Mouse (Mus musculus): Measurements from ENCODE around the gene Ass1. TPM values are rescaled to one million over a fixed set of nuclear protein-coding genes. Genes with fewer than 3 reads are reported as not detected.

Gene Ass1
- polyA plus RNA-seq, 1 experiment from 2014 or later: 18.2 TPM

DNA sequence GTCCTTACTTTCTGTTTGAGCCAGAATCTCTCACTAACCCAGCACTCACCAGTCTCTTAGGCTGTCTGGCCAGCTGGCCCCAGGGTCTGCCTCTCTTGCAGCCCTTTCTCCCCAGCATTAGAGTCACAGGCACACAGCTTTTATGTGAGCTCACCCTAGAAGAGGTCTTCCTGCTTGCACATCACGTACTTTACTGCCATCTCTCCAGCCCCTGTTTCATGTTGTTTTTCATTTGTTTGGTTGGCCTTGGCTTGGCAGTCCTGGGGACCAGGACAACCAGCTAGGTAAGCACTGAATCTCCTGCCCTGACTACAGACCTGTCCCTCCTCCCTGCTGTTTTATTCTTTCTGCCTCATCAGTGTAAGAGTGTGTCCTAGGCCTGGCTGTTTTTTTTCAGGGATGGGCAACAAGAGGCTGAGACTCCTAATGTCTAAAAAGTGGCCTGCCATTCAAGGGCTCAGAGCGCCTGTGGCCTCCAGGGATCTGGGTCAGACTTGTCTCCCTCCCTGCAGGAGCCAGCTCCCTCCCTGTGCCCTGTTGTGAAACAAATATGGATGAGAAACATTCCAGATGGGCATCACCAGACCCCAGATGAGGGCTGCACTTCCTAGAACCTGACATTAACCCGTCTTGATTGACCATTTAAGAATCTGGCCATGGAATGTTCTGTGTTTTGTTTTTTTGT, 21.1 kb upstream of the Ass1 start:
- H3K27ac ChIP-seq: no peak overlapping the region
- H3K4me1 ChIP-seq: peaks cover 49% of the 10 kb centered on the region
- H3K36me3 ChIP-seq: no peaks in the 10 kb centered on the region
- no peaks in the 10 kb centered on the region for H3K9me3 ChIP-seq
- peaks cover 16% of the 10 kb centered on the region for H3K27me3 ChIP-seq (ENCODE audit: insufficient read depth, poor library complexity, severe bottlenecking)
- DNase-seq (ENCODE audit: low spot score): no peak
- H3K4me3 ChIP-seq: no peak overlapping the region
- WGBS: 77% methylated on average over 3 of the region's 3 CpGs

GRCm38 (mm10) chr2:31449441-31449815, 20.6 kb upstream of the Ass1 start:
- H3K9me3 ChIP-seq: no peaks in the 10 kb centered on the region
- H3K36me3 ChIP-seq: no peaks in the 10 kb centered on the region
- no peak for DNase-seq (ENCODE audit: low spot score)
- no peak overlapping the region for H3K27ac ChIP-seq
- WGBS: 58% methylated on average over 4 of the region's 4 CpGs
- H3K27me3 ChIP-seq (ENCODE audit: insufficient read depth, poor library complexity, severe bottlenecking): peaks cover 16% of the 10 kb centered on the region
- H3K4me1 ChIP-seq: peaks cover 54% of the 10 kb centered on the region
- H3K4me3 ChIP-seq: no peak overlapping the region

GRCm38 (mm10) chr2:31449902-31450301, 20.1 kb upstream of the Ass1 start:
- Histone ChIP-seq H3K27me3 (ENCODE audit: insufficient read depth, poor library complexity, severe bottlenecking) (peaks cover 16% of the 10 kb centered on the region), H3K4me1 (peaks cover 58% of the 10 kb centered on the region), H3K9me3 (no peaks in the 10 kb centered on the region), H3K4me3 (no peak overlapping the region), H3K36me3 (no peaks in the 10 kb centered on the region), H3K27ac (no peak overlapping the region)
- no peak for DNase-seq (ENCODE audit: low spot score)
- 80% methylated on average over 4 of the region's 4 CpGs for WGBS

DNA sequence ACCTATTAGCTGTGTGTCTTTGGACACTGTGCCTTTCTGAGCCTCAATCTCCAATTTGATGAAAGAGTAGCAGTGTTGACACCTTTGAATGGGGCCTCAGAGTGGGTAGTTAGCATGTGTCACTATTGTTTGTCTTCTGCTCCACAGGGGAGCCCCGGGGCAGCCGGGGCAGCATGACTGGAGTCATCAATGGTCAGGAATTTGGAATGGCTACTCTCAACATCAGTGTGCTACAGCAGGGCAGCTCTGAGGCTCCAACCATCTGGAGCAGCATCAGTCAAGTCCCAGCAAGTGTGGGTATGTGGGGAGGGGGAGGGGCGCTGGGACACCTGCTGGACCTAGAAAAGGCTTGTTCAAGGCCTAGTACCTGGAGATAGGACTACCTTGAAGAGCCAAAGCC, 19.3 kb upstream of the Ass1 start:
- no peak overlapping the region for H3K27ac ChIP-seq
- WGBS: 46% methylated on average over 3 of the region's 3 CpGs
- no peaks in the 10 kb centered on the region for H3K36me3 ChIP-seq
- DNase-seq (ENCODE audit: low spot score): no peak
- peaks cover 61% of the 10 kb centered on the region for H3K4me1 ChIP-seq
- H3K9me3 ChIP-seq: no peaks in the 10 kb centered on the region
- no peak overlapping the region for H3K4me3 ChIP-seq
- peaks cover 20% of the 10 kb centered on the region for H3K27me3 ChIP-seq (ENCODE audit: insufficient read depth, poor library complexity, severe bottlenecking)

GRCm38 (mm10) chr2:31451530-31451929, 18.5 kb upstream of the Ass1 start:
- Histone ChIP-seq H3K27me3 (ENCODE audit: insufficient read depth, poor library complexity, severe bottlenecking) (peaks cover 29% of the 10 kb centered on the region), H3K27ac (no peak overlapping the region)
- 39% methylated on average over 1 of the region's 1 CpGs for WGBS

DNA sequence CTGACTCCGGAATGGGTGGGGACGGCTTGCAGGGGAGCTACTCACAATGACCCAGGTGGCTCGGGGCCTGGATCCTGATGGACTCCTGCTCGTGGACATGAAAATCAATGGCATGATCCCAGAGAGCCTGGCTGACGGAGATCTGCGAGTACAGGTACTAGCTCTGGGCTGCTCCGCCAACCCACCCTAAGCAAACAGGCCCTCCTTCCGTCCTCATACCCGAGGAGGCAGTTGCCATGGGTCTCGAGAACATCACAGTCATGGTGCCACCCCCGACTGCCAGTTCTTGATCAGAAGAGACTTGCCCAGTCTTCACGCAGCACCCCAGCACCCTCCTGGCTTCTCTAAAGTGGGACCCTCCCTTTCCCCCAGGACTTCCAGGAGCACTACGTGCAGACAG, 17.0 kb upstream of the Ass1 start:
- no peak overlapping the region for H3K27ac ChIP-seq
- H3K4me3 ChIP-seq: no peak overlapping the region
- H3K9me3 ChIP-seq: no peaks in the 10 kb centered on the region
- H3K36me3 ChIP-seq: no peaks in the 10 kb centered on the region
- peaks cover 61% of the 10 kb centered on the region for H3K4me1 ChIP-seq
- DNase-seq (ENCODE audit: low spot score): no peak
- WGBS: 77% methylated on average over 13 of the region's 13 CpGs
- H3K27me3 ChIP-seq (ENCODE audit: insufficient read depth, poor library complexity, severe bottlenecking): peaks cover 42% of the 10 kb centered on the region

More at GRCm38 (mm10) chr2:31451530-31451929, 18.5 kb upstream of the Ass1 start:
- no peaks in the 10 kb centered on the region for H3K9me3 ChIP-seq
- no peak for DNase-seq (ENCODE audit: low spot score)
- H3K36me3 ChIP-seq: no peaks in the 10 kb centered on the region
- H3K4me1 ChIP-seq: peaks cover 61% of the 10 kb centered on the region
- H3K4me3 ChIP-seq: no peak overlapping the region

- Histone ChIP-seq H3K36me3 (no peaks in the 10 kb centered on the region), H3K4me1 (peaks cover 60% of the 10 kb centered on the region), H3K27me3 (ENCODE audit: insufficient read depth, poor library complexity, severe bottlenecking) (peaks cover 49% of the 10 kb centered on the region), H3K4me3 (no peak overlapping the region), H3K9me3 (no peaks in the 10 kb centered on the region), H3K27ac (peak overlapping the region; percentile 38; the same call in 1 of the 2 replicates)
- DNase-seq (ENCODE audit: low spot score): no peak
- 34% methylated on average over 11 of the region's 11 CpGs for WGBS
These were observed 16.3 kb upstream of the Ass1 start for GRCm38 (mm10) chr2:31453559-31454177.

DNA sequence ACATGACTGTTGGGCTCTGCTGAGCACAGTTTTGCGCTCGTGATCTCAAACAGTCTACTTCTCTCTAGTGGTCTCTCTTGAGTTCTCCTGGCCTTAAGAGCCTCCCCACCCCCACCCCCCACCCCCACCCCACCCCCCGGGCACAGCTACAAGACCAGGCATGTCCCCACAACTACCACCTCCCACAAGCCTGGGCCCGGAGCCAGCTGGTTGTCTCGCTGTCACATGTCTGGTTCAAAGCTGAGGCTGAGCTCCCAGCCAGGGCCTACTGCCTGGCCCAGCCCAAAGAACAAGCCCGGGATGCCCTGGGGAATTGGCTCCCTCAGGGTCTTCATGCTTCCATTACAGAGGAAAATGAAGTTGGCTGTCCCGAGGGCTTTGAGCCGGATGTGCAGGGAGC, 15.7 kb upstream of the Ass1 start:
- WGBS: 59% methylated on average over 8 of the region's 8 CpGs
- peaks cover 60% of the 10 kb centered on the region for H3K4me1 ChIP-seq

DNA sequence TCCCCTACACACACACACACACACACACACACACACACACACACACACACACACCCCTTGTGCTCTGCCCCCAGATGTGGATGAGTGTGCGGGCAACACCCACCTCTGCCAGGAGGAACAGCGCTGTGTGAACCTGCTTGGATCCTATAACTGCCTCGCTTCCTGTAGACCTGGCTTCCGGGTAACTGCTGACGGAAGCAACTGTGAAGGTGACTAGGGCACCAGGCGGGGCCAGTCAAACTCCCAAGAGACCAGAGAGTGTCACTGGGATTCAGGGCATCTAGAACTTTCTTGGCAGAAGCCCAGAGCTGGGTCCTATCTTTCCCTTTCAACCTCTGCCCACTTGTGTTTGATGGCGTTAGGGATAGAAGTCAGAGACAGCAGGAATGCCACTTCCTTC, 14.6 kb upstream of the Ass1 start:
- Histone ChIP-seq H3K4me3 (no peak overlapping the region), H3K36me3 (no peaks in the 10 kb centered on the region), H3K4me1 (peaks cover 62% of the 10 kb centered on the region), H3K27ac (peak overlapping the region; percentile 24; the same call in 1 of the 2 replicates), H3K27me3 (ENCODE audit: insufficient read depth, poor library complexity, severe bottlenecking) (peaks cover 66% of the 10 kb centered on the region), H3K9me3 (no peaks in the 10 kb centered on the region)
- WGBS: 78% methylated on average over 7 of the region's 7 CpGs
- no peak for DNase-seq (ENCODE audit: low spot score)

More for the DNA sequence above, 15.7 kb upstream of the Ass1 start:
- peaks cover 55% of the 10 kb centered on the region for H3K27me3 ChIP-seq (ENCODE audit: insufficient read depth, poor library complexity, severe bottlenecking)
- no peak overlapping the region for H3K4me3 ChIP-seq
- DNase-seq (ENCODE audit: low spot score): no peak
- H3K27ac ChIP-seq: peak overlapping the region; percentile 38; the same call in 1 of the 2 replicates
- no peaks in the 10 kb centered on the region for H3K36me3 ChIP-seq
- no peaks in the 10 kb centered on the region for H3K9me3 ChIP-seq

- H3K4me3 ChIP-seq: no peak overlapping the region
- H3K4me1 ChIP-seq: peaks cover 44% of the 10 kb centered on the region
- no peak for DNase-seq (ENCODE audit: low spot score)
- no peak overlapping the region for H3K27ac ChIP-seq
- H3K36me3 ChIP-seq: no peaks in the 10 kb centered on the region
- 34% methylated on average over 5 of the region's 5 CpGs for WGBS
- no peaks in the 10 kb centered on the region for H3K9me3 ChIP-seq
- peaks cover 79% of the 10 kb centered on the region for H3K27me3 ChIP-seq (ENCODE audit: insufficient read depth, poor library complexity, severe bottlenecking)
These were observed 11.5 kb upstream of the Ass1 start for GRCm38 (mm10) chr2:31458460-31458859.

DNA sequence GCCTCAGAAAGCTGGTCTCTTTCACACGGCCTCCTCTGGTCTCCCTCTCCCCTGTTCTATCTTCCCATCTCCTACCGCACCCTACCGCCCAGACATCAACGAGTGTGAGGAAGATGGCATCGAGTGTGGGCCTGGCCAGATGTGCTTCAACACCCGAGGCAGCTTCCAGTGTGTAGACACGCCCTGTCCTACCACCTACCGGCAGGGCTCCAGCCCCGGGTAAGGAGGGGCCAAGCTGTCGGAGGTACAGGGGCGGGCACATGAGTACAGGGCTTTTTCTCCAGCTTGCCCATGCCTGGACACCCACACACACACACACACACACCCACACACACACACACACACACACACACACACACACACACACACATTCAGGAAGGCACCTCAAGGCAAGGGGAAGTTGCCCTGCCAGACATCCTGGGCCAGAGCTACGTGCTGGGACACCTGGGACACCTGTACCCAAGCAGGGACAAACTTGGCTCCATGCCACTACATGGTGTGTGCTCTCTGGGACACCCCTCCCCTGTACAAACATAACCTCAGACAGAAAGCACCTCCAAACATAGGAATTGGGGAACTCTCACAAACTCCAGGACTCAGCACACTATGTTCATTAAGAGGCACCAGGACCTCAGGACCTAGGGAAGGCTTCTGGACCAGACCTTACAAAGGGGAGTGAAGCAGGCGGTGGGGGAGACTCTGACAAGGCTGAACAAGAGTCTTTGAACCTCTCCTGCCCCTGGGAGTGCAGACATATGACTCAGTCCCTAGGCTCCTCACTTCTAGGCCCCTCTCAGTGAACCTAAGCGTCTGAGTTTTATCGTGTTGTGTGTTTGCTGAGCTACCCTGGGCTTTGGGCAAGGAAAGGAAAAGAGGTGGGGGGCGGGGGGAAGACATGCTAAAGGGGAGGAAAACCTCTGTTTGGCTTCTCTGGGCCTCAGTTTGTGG, 10.7 kb upstream of the Ass1 start:
- Histone ChIP-seq H3K4me1 (peaks cover 36% of the 10 kb centered on the region), H3K9me3 (no peaks in the 10 kb centered on the region), H3K4me3 (peak overlapping the region; percentile 62), H3K27ac (no peak overlapping the region), H3K36me3 (no peaks in the 10 kb centered on the region), H3K27me3 (ENCODE audit: insufficient read depth, poor library complexity, severe bottlenecking) (peaks cover 87% of the 10 kb centered on the region)
- DNase-seq (ENCODE audit: low spot score): no peak
- 37% methylated on average over 16 of the region's 16 CpGs for WGBS

DNA sequence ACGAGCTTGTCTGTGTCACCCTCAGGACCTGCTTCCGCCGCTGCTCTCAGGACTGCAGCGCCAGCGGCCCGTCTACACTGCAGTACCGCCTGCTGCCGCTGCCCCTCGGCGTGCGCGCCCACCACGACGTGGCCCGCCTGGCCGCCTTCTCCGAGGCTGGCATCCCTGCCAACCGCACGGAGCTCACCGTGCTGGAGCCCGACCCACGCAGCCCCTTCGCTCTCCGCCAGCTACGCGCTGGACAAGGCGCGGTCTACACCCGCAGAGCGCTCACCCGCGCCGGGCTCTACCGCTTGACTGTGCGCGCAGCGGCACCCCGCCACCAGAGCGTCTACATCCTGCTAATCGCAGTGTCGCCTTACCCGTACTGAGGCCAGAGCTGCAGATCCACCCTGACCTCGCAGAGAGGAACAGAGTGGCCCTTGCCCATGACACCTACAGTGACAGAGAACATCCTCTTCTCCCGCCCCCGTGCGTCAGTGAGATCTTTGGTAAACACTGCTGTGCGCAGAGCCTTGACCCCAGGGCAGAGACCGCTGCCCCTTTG, 9.9 kb upstream of the Ass1 start:
- H3K9me3 ChIP-seq: no peaks in the 10 kb centered on the region
- 2% methylated on average over 48 of the region's 48 CpGs for WGBS
- peak overlapping the region; percentile 65 for H3K27ac ChIP-seq
- H3K36me3 ChIP-seq: no peaks in the 10 kb centered on the region
- peaks cover 28% of the 10 kb centered on the region for H3K4me1 ChIP-seq
- no peak for DNase-seq (ENCODE audit: low spot score)
- peaks cover 95% of the 10 kb centered on the region for H3K27me3 ChIP-seq (ENCODE audit: insufficient read depth, poor library complexity, severe bottlenecking)
- peak overlapping the region; percentile 62 for H3K4me3 ChIP-seq

Data from heart, embryonic 10.5 days (tissue).